Mouse (Mus musculus) lung, adult 18-20 months (tissue): ENCODE measurements around the gene Nck1.

ENCODE experiments used
- DNase-seq, 2 experiments: peaks; one replicate each; pipeline ENCODE4 v3.0.0; 2022; ENCODE audit warnings: mixed read lengths in 2 of 2

Nck1 gene

GRCm38 (mm10) chr9:100534686-100535085, 11.2 kb downstream of the Nck1 start:
- DNase-seq: no peak

DNA sequence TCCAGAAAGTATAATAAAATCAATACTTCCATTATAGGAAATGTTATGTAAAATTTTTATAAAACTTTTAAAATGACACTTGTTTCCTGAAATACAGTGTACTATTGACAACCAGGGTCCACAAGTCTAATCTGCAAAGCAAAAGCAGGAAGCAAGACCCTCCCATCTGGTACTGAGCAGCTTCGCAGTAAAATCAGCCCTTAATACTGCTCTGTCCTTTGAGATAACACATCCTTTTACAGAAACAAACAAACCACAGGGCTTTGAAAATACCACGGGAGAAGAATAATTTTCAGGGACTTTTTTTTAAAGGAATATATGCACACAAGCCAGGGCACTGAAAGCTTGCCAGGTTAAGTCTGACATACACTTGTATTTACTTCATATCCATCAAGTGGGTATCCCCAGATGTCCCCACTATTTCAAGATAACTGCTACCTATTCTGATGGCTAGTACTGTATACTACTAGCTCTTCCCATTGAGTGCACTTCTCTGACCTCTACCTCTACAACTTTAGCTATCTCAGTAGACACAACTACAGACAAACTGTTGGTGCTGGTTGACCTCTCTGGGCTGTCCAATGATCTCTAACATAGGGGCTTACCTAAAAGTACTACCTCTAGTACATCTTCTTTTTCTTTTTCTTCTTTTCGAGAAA, 13.0 kb downstream of the Nck1 start:
- no peak for DNase-seq

GRCm38 (mm10) chr9:100531296-100531695, 14.6 kb downstream of the Nck1 start:
- DNase-seq: no peak

- no peak for DNase-seq
Observed at GRCm38 (mm10) chr9:100525225-100525624, 20.7 kb downstream of the Nck1 start.

GRCm38 (mm10) chr9:100522029-100522428, 23.9 kb downstream of the Nck1 start:
- DNase-seq: no peak

DNA sequence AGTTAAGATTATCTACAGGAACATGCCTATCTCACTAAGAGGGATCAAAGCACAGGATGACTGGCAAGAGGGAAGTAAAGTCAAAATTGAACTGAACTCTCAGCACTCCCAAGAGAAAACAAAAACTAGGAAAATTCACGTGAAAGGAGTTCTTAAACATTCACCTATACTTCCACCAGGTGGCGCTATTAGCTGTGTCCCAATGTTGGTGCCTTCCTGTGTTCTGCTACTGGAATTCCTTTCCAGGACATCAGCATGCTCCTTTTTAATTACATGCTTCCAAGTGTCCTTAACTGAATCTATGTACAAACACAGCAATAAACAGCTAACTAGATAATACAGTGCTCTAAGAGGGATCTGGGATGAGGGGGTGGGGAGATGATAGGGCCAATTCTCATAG, 25.3 kb downstream of the Nck1 start:
- peak; percentile 21 to 64 for DNase-seq

GRCm38 (mm10) chr9:100520012-100520411, 25.9 kb downstream of the Nck1 start:
- peak in 1 of 2 experiments; percentile 36 for DNase-seq

DNA sequence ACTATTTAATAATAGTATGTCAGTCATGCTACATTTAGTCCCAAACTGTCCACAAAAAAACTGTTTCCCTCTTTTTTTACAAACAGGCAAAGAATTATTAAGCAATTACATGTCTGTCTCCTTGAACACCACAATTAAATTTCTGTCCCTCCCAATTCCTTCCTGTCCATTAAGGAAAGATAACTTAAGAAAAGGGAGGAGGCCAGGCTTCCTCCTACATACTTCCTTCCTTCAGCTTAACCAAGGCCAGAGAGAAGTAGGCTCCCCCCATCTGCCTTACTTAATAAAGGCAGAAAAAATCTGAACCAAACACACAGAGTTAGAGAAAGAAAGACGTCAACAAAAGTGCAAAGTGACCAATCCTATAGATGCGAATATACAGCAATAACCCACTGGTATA, 38.4 kb downstream of the Nck1 start:
- no peak for DNase-seq

- peak; percentile 75 to 79 for DNase-seq
Observed at GRCm38 (mm10) chr9:100506652-100507051, 39.3 kb downstream of the Nck1 start.

GRCm38 (mm10) chr9:100505498-100505897, 40.4 kb downstream of the Nck1 start:
- DNase-seq: no peak

DNA sequence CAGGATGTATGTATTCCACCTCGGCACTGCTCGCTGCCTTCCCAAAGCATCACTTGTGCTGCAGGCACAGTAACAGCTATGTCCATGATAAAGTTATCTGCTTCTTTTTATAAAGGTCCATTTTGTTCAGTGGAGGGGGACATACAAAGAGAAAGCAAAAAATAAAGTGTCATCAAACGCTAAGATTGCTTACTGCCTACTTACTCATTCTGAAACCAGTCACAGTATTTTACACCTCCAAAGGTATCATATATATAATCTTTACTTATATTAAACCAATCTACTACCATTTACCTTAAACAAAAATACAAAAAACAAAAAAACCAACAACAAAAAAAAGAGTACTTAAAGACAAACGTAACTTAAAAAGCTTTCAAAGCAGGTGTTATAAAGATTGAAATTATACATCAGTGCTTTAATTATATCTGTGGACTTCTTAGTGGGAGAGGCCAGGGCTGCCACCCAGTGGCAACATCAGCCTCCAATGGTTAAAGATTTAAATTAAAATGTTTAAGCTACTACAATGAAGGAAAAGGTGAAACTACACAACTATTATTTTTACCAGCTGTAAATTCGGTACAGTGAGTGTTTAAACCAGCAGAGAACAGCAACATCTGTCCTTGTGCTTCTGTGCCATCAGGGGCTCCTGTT, 52.2 kb downstream of the Nck1 start:
- no peak for DNase-seq

DNA sequence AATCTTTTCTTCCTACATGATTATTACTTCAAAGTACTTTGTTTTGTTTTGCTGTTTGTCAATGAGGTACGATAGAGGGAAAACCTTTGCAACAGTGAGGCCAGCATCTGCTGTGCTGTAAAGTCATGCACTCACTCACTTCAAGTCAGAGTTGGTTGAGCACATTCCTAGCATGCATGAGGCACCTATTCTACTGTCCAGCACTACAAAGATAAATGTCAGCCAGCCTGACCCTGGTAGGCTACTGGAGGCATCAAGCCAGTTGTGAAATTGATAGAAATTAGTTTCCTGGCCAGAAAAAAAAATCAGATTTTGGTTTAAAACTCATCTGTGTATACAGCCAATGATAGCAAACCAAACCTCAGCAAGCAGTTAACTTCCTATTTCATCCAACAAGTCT, 54.5 kb downstream of the Nck1 start:
- no peak for DNase-seq

GRCm38 (mm10) chr9:100488969-100489368, 57.0 kb downstream of the Nck1 start:
- DNase-seq: no peak

DNA sequence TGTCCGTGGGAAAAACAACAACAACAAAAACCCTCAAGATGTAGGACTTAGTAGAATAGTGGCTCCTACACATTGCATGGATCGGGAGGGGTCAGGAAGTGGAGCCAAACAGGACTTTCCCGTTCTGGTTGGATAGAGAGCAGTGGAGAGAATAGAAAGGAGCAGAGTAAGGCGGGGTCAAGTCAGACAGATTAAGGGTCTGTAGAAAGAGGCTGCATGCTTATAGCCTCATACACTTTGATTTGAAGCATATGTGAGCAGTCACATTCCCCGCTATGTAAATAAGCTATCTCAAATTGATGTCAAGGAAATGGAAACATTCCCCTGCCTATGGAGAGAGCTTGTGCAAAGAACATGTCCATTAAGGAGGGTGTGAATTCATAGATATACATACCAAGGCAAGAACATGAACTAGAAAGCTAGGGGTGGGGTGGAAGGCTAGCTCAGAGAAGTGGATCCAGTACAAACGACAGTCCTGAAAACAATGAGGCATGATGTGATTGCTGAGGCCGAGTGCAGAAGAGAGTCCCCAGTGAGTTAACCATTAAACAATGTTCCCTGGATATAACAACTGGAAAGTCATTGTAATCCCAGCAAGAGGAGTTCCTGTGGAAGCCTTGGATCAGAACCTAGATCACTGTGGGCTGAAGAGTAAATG, 57.7 kb downstream of the Nck1 start:
- DNase-seq: no peak

DNA sequence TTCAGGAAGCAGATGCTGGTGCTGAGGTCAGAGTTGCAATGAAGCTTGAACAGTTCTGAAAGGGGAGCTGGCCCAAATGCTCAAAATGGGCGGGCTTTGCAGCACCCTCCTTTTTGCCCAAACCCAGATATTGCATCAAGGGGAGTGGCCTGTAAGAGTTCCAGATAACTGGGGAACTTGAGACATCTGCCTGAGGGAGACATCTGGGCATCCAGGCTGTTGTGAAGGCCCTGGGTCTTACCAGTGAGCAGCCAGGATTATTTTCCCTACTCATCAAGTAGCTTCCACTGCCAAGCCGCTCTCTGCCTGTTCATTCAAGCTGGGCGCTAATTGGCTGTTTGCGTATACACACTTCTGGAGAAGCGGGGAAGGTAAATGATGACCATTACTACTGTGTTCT, 59.5 kb downstream of the Nck1 start, which contains the start of gene Il20rb:
TSS of gene Il20rb (minus strand) at position 358 of the 400 bp plus-strand sequence.
- DNase-seq: no peak

GRCm38 (mm10) chr9:100483318-100483717, 62.6 kb downstream of the Nck1 start:
- no peak for DNase-seq

GRCm38 (mm10) chr9:100481626-100482025, 64.3 kb downstream of the Nck1 start:
- no peak for DNase-seq

- no peak for DNase-seq
Observed at GRCm38 (mm10) chr9:100474056-100474455, 71.9 kb downstream of the Nck1 start.

DNA sequence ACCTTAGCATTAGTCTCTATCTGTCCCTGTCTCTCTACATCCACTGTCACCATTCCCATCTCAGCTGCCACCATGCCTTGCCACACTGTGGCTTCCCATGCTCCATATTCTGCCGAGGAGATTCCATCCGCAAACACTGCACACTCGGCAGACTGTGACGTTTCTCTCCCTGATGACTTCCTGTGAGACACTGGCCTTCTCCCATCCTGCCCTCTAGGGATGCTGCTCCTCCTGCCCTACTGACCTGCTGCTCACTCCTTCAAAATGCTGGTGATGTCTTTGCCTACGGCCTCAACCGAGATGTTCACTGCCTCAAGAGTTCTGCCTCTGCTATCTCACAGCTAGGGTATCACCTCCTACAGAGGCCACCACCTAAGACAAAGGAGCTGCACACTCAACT, 72.6 kb downstream of the Nck1 start:
- no peak for DNase-seq

DNA sequence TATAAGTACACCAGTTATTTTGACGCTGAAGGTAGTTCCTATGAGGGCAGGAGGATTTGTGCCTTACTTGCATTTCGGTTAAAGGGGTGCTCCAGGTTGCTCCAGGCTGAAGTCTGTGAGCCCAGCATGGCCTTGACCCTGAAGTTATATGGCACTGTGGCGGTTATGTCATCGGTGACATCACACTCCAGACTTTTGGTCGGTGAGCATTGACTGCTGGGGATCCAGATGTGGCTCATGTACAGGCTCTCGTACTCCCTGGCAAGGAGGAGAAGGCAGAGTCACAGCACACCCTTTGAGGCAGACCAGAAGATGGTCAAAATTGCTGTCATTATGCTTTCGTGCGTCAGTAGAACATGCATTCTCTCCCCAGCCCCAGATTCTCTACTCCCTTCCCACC, 73.0 kb downstream of the Nck1 start:
- no peak for DNase-seq

DNA sequence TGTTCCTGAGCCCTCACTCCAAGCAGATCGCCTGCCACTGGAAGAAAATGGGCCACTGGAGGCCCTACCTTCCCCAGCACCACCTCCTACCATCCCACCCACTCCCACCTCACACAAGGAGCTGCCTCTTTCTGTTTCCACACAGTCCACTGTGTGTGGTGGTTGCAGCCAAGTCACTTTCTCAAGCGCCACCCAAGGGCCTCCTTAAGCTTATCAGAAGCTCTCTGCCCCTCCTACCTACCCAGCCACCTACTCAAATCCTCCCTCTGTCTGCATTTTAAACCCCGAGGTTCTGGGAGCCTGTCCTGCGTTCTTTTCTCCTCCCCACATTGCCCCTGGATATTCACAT, 74.4 kb downstream of the Nck1 start:
- peak in 1 of 2 experiments; percentile 54 for DNase-seq

GRCm38 (mm10) chr9:100470936-100471604, 74.9 kb downstream of the Nck1 start:
- DNase-seq: peak; percentile 88 to 90

DNA sequence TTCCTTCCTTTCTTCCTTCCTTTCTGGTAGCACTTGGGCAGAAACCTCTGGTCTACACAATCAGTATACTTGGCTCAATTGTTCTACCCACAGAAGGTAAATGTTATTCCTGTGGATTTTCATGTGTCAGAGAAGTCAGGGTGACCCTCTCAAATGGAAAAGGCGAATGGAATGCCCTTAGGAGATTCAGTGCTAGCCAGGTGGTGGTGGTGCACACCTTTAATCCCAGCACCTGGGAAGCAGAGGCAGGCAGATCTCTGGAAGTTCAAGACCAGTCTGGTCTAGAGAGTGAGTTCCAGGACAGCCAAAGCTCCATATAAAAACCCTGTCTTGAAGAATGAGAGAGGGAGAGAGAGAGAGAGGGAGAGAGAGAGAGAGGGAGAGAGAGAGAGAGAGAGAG, 75.7 kb downstream of the Nck1 start:
- no peak for DNase-seq

- no peak for DNase-seq
Observed at GRCm38 (mm10) chr9:100469681-100470080, 76.3 kb downstream of the Nck1 start.
